Mouse (Mus musculus): ENCODE data around the gene Grip1.

Grip1 gene

DNA sequence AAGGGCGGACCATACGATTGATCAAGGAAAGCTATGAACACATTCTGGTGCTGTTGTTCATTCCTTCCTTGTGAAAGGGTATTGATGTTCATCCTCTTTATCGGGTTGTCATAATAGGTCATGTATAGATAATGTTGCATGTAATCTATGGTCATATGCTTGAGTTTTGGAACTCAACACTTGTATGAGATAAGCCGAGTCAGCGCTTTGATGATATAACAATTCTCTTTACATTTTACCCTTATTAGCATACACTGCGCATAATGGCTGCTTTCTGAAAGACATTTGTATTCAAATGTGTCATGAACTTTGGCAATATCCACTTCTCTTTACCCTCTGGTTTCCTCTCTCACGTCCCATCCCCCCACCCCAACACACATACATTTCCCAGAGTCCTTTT, 111.2 kb downstream of the Grip1 start:
- ATAC-seq (ENCODE audit: low TSS enrichment), result no peak

DNA sequence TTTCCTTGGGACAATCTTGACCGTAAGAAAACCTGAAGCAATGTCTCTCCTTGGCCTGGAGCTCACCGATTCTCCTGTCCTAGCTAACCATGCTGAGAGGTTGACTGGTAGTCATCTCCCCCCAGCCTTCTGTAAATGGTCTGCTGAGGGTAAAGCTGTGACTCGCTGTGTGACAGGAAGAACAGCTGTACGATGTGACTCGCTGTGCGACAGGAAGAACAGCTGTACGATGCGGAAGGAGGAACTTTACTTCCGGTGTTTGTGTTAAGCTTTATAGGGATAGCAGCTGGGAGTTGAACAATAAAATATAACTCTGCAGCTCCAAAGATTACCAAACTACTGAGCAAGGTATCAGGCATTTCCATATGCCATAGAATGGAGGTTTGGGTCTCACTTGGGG, 119.5 kb downstream of the Grip1 start:
- ATAC-seq (ENCODE audit: low TSS enrichment), result no peak

DNA sequence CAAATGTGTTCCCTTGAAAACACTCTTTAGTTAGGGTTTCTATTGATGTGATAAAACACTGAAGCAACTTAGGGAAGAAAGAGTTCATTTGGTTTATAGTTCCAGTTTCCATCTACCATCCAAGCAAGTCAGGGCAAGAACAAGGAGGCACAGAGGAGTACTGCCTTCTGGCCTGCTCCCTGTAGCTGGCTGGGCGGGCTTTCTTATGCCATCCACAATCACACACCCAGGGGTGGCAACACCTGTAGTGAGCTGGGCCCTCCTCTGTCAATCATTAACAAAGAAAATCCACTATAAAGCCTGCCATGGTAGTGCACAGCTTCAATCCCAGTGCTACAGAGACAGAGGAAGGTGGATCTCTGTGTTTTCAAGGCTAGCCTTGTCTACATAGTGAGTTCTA, 122.2 kb downstream of the Grip1 start:
- ATAC-seq (ENCODE audit: low TSS enrichment), result no peak

DNA sequence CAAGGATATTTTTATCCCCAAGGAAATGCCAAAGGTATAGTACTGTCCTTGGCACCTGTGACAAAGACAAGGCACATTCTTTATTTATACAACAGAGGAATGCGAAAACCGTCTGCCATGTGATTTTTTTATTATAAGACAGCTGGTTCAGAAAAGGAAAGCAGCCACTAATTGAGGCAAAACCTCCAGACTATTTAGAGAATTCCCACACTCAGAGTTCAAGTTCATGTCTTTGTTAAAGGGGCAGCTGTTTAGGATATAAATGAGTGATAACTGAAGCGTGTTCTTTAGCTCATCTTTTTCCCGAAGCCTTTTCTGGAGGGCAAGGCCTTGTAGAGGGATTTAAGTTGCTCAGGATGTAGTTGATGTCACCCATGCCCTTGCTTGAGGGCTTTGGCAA, 126.4 kb downstream of the Grip1 start:
- no peak for ATAC-seq (ENCODE audit: low TSS enrichment)

DNA sequence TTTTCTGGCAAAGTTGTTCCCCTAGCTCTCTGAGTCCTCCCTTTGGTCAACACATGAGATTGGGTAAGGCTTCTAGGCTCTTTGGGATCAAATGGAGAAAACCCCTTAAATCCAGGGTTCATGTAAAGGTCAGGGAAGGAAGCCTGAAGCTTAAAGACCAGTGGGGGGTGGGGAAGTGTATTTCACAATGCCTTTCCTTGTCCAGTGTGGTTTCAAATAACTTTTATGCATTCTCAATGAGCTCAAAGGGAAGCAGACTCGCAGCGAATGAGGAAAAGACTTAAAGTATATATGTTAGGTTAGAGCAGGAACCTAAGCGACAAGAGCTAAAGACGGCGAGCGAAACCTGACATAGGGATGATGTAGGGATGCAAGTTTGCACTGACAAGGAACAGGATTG, 131.0 kb downstream of the Grip1 start:
- no peak for ATAC-seq (ENCODE audit: low TSS enrichment)

DNA sequence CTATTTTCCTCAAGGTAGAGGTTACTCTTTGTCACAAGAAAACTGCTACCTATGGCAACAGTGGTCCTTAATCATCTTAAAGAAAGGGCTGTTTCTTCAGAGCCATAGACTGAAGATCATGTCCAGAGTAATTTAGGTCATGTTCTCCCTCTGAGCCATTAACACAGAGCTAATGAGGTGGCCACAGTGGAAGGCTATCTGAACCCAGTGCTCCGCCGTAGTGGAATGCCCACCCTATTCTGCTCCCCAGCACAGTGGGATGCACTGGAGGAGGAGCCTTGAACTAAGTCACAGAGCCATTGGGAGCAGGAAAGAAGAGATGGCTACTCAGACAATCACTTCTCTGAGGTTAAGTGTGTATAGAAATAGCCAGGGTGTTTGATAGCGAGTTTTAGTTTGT, 133.3 kb downstream of the Grip1 start:
- ATAC-seq (ENCODE audit: low TSS enrichment), result no peak

DNA sequence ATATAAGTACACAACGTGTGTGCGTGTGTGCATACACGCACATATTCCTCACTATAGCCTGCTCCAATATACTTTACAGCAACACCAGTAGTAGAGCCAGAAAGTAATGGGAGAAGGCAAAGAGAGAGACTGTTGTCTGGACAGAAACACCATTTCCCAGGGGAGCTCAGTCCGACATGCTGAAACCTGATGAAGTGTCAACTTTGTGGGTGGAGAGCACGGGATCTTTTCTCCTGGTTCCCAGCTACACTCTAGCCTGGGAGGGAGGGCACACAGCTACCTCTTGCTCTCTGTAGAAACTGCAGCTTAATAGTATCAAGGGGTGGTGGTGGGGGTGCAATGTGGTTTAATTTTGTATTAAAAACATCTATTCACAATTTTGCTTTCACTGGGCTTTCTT, 143.2 kb downstream of the Grip1 start:
- ATAC-seq (ENCODE audit: low TSS enrichment), result no peak

DNA sequence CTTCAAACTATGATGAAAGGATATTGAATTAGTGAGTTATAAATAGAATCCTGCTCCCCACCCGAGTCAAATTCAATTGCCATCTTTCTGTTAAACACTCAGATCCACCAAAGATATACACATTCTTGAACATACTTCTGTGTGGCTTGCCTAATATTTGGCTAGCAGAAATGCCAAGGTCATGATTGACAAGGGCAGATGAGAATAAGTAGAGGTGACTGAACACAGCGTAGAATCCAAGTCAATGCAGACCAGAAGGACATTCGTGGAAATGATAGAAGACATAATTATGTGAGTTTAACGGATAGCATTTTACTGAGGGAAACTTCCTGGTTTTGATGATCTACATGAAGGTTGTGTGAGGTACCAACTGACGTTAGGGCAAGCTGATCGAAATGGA, 153.9 kb downstream of the Grip1 start:
- ATAC-seq (ENCODE audit: low TSS enrichment), result no peak

DNA sequence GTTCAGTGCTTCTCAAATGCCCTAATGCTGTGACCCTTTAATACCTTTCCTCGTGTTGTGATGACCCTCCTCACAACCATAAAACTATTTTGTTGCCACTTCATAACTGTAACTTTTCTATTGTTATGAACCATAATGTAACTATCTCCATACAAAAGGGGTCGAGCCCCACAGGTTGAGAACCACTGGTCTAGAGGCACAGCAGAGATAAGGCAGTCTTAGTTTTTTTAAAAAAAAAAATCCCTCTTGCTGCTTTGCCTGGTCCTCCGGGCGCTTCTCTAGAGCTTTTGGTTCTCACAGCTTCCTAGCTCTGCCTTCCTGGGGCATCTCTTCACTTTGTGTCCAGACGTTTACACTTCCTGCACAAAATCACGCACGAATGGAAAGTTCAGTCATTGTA, 155.4 kb downstream of the Grip1 start:
- ATAC-seq (ENCODE audit: low TSS enrichment), result no peak

DNA sequence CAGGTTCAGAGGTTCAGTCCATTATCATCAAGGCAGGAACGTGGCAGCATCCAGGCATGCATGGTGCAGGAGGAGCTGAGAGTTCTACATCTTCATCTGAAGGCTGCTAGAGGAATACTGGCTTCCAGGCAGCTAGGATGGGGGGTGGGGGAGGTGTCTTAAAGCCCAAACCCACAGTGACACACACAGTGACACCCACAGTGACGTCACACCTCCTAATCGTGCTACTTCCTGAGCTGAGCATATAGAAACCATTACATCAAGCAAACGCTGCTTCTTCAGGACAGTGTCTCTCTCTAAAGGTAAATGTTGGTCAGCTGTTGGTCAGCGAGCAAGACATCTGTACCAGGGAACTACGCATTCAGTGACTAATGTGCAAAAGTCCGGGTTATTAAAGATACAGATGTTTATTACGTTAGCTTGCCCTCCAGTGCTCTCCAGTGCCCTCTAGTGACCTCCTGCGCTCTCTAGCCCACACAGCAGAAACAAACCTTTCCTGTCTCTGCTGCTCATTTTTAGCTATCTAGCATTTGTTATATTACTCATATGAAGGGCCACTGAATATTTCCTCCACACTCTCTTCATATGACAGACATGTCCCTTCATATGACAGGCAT, 156.8 kb downstream of the Grip1 start:
- ATAC-seq (ENCODE audit: low TSS enrichment), result no peak

DNA sequence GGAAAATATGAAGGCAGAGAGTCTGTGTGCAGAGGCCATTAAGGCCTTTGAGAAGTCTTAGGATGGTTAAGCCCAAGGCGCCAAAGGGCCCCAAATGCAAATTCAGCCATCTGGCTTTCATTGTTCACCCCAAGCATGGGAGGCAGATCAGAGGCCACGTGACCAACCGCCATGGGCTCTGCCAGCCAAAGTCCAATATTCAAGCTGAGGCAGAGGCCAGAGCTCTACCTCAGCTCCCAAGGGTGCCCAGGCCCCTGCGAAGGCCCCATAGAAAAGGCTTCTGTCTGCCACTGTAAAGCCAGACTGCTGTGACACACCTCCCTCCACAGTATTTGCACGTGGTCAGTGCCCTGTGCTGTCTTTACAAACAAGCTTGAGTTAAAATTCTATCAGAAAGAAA, 158.4 kb downstream of the Grip1 start:
- ATAC-seq (ENCODE audit: low TSS enrichment), result no peak

DNA sequence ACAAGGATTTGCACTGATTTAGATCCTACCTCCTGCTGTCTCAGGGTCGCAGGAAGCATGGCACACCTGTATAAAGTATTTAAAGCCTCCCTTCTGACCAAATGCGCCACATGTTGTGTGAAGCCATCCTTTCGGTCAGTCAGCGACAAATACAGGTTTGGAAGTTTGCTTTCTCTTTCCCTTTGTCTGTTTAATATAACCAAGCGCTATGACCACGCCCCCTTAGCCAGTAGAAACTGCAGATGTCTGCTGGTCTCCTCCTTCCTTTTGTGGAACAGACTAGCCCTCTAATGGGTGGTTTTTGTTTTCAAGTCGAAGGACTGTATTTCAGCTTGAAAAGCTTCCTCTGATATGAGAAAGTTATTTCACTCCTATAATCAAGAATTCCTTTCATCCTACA, 161.1 kb downstream of the Grip1 start:
- ATAC-seq (ENCODE audit: low TSS enrichment), result 0 out of 2 replicates have a peak, but pooled peaks have one; percentile 6

DNA sequence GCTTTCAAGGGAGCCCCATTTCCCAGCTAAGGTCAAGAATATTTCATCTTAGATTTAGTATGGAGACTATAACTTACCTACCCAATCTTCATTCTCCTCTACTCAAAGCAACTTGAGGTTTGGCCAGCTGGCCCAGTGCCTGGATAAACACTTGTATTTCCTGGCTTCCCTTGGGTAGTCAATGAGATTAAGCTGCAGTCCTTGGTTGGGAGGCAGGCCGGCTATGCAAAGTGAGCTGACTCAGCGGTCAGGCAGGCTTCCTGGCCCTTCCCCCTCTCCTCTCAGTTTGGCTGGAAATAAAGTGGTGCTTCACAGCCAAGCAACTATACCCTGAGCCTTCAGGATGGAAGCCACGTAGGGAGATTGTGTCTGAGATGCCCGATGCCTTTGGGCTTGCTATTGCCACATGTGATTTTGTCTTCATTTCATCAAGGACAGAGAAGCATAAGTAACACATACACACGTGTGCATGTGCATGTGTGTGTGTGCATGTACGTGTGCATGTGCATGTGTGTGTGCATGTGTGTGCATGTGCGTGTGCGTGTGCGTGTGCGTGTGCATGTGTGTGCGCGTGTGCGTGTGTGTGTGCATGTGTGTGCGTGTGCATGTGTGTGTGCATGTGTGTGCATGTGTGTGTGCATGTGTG, 161.7 kb downstream of the Grip1 start:
- ATAC-seq (ENCODE audit: low TSS enrichment), result peak; percentile 74

DNA sequence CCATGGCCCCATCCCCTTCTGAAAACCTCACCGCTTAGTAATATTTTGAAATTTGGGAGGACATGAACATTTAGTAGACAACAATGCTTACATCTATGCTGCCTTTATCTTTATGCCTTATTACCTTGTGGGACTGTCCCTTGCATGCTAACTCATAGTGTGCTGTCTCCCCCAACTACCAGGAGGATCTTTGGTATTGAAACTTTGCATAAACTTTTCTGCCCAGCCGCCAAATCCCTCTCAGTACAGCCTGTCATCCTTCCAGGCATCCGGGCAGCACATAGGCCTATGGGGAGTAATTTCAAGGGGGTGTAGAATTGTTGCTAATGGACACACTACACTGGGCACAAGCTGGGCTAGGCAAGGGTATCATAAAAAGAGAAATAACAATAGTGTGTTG, 162.4 kb downstream of the Grip1 start:
- ATAC-seq (ENCODE audit: low TSS enrichment), result no peak

DNA sequence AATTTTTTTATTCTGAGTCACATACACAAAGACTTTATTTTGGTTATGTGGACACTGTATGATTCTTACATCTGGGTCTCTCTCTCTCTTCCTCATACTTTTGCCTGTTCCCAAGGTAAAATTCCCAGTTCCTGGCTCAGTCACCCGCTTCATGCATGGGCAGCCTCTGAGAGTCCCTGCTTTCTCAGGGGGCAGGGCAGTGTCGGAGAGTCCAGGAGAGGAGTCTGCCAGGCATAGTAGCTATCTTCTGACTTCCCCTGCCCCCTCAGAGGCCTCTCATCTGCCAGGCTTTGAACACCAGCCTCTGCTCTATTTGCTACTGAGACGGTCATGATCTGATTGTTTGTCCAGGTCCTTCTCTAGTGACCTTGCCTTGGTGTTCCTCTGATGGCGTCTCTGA, 175.0 kb downstream of the Grip1 start:
- peak; percentile 18; the same call in 1 of the 2 replicates for ATAC-seq (ENCODE audit: low TSS enrichment)

DNA sequence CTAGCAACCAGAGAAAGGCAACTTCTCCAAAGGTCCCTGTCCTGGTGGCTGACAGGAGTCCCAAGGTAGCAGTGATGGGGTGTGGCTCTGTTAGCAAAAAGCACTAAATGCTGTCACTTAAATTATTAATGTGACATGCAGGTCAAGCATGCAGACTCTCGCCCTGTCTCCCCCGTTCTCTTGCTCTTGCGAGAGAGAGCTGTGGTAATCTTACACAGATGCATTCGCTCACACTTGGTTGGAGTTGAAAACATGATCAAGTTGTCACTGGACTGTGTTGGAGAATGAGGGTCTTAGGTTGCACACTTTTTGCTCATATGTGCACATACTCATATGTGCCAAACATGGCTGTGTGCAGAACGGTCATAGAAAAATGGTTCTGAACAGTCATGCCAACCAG, 176.8 kb downstream of the Grip1 start:
- no peak for ATAC-seq (ENCODE audit: low TSS enrichment)

DNA sequence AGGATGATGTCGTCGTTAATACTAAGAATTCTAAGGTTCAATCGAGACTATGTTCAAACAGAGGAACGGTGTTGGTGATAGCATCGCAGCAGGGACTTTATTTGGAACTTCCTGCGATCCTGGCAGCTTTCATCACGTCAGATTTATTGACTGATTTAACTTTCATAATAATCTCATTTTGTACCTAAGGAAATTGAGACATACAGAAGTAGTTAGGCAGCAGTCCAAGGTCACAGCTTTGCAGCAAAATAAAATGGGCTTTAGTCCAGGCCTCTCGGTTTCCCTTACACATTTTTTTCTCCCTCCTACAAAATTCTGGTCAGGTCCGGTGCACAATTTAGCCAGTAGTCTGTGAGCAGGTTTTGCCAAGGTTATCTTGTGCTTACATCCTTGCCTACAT, 178.3 kb downstream of the Grip1 start:
- ATAC-seq (ENCODE audit: low TSS enrichment), result no peak

DNA sequence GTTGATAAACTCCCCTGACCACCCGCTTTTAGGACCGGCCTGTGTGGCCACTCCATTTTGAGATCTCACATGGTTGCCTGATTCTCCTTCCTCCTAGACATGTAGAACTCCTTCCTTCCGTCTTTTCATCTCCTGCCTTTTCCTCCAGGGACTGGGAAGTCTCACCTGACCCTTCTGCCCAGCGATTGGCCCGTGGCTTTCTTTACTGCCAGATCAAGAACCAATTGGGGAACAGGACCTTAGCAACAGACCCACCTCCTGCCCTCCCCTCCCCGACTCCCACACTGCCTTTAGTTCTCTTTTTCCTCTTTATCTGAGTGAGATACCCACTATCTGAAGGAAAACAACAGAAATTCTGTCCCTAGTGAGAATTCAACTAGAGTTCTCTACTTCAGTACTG, 180.9 kb downstream of the Grip1 start:
- ATAC-seq (ENCODE audit: low TSS enrichment), result no peak

DNA sequence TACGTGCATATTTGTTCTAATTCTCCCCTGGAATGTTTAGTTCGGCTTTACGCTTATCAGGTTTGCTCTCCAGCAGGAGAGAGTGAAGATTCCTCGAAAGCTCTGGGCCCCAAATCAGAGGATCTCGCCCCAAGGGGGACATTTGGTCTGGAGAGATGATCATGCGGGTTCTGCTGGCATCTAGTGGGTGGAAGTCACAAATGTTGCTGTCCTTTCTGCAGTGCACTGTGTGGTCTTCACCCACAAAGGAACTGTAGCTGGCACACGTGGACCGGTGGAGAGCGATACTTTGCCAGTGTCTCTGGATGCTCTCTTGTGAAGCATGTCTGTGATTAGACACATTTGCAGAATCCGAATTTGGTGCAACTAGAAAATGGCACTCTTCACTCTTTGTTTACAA, 186.9 kb downstream of the Grip1 start:
- ATAC-seq (ENCODE audit: low TSS enrichment), result no peak

DNA sequence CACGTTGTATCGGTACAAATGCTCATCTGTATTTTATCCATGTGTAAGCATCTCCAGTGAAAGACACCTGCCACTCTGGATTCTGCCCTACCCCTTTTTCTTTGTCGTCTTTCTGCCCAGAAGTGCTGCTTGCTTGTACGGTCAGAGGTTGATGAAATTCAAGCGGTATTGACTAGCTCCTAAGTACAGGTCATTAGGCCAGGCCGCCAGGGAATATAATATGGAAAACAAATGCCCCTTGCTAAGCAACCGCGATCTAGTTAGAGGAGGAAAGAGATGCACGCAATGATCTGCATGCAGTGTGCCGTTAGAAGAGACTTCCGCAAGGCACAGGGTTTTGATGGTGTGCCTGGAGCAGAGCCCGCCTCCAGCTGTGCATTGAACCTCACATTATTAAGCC, 187.4 kb downstream of the Grip1 start:
- no peak for ATAC-seq (ENCODE audit: low TSS enrichment)

DNA sequence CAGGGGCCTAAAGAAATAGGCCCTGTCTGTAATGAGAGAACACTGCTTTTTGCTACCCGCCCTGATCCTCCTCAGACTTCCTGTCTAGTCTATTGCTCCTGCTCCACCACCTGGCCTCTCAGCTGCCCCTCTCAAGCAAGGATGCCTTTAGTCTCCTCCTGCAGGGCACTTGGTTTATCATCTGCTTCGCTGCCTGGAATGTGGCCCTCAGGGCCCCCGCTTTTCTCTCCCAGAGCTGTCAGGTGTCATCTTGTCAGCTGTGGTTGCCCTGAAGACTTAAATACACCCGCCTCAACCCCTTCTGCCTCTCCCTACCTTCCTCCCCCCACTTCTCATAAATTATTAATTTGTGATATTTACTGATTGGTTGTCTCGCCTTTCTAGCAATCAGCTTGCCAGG, 190.7 kb downstream of the Grip1 start:
- no peak for ATAC-seq (ENCODE audit: low TSS enrichment)

DNA sequence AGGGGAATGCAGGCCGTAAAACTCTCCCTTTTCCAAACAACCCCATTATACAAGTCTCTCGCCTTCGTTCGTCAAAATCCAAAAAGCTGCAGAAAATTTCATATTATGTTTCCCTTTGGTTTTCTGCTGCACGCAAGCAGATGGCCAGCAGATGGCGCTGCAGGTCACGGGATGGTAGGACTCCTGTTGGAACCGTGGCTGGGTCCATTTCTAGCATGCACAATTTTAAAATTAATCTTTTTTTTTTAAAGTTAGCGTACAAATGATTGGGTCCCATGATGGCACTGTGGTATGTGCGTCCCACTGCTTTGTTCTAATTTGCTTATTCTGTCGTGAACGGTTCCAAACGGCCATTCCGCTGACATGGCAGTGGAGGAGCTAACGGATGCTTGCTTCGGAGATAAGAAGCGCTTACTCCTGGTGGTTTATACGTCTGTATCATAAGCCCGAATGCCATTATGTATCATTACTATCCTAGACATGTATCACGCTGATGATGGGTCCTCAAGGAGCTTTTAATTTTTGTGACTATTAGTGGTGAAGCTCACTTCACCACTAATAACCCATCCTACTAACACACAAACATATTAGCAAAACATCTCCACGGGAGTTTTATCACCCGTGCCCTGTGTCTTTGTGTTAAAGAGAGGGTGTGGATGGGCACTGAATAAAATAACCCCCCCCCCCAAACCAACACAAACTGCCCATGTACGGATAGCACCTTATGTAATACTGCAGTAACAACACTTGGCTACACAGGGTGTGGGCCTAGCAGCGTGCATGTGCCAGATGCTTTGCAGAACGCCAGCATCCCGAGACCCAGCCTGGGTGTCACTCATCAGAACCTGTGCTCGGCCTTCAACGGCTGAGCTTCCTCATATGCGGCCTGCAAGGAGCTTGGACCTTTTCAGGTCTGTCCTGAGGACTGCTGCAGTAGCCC, 193.1 kb downstream of the Grip1 start:
- peak; percentile 81 for ATAC-seq (ENCODE audit: low TSS enrichment)

Measured in frontal cortex, adult (tissue).